Mouse (Mus musculus): Measurements from ENCODE around the gene Mphosph6. TPM values are rescaled to one million over a fixed set of nuclear protein-coding genes. Genes with fewer than 3 reads are reported as not detected.

The Mphosph6 gene
- polyA plus RNA-seq, 1 experiment from 2014 or later = 54.5 TPM

- Histone ChIP-seq H3K27me3 (replicated peaks) (no peaks in the 10 kb centered on the region), H3K4me2 (replicated peaks) (no peak overlapping the region), H3K9me3 (no peaks in the 10 kb centered on the region), H3K4me1 (replicated peaks) (no peaks in the 10 kb centered on the region), H3K36me3 (no peaks in the 10 kb centered on the region), H3K27ac (no peak overlapping the region), H3K4me3 (replicated peaks) (no peak overlapping the region), H3K9ac (no peak overlapping the region)
- WGBS = 60% methylated on average over 4 of the region's 4 CpGs
- no peak for ATAC-seq
Observed at GRCm38 (mm10) chr8:117764625-117765024, 37.1 kb downstream of the Mphosph6 start.

- WGBS = 85% methylated on average over 6 of the region's 6 CpGs
- H3K4me1 ChIP-seq (replicated peaks) = no peaks in the 10 kb centered on the region
- H3K9ac ChIP-seq = no peak overlapping the region
- ATAC-seq = no peak
- no peaks in the 10 kb centered on the region for H3K27me3 ChIP-seq (replicated peaks)
- H3K9me3 ChIP-seq = no peaks in the 10 kb centered on the region
- H3K4me2 ChIP-seq (replicated peaks) = no peak overlapping the region
- H3K27ac ChIP-seq = no peak overlapping the region
- no peaks in the 10 kb centered on the region for H3K36me3 ChIP-seq
- H3K4me3 ChIP-seq (replicated peaks) = no peak overlapping the region
Observed at GRCm38 (mm10) chr8:117762776-117763175, 39.0 kb downstream of the Mphosph6 start.

GRCm38 (mm10) chr8:117757900-117758299, 43.8 kb downstream of the Mphosph6 start:
- H3K4me2 ChIP-seq (replicated peaks) = no peak overlapping the region
- WGBS = 80% methylated on average over 11 of the region's 11 CpGs
- H3K9ac ChIP-seq = no peak overlapping the region
- H3K27me3 ChIP-seq (replicated peaks) = no peaks in the 10 kb centered on the region
- no peaks in the 10 kb centered on the region for H3K4me1 ChIP-seq (replicated peaks)
- no peaks in the 10 kb centered on the region for H3K36me3 ChIP-seq
- H3K9me3 ChIP-seq = no peaks in the 10 kb centered on the region
- H3K4me3 ChIP-seq (replicated peaks) = no peak overlapping the region
- no peak for ATAC-seq
- no peak overlapping the region for H3K27ac ChIP-seq

GRCm38 (mm10) chr8:117749436-117749835, 52.3 kb downstream of the Mphosph6 start:
- no peak overlapping the region for H3K4me3 ChIP-seq (replicated peaks)
- no peaks in the 10 kb centered on the region for H3K9me3 ChIP-seq
- no peaks in the 10 kb centered on the region for H3K4me1 ChIP-seq (replicated peaks)
- ATAC-seq = no peak
- H3K27ac ChIP-seq = no peak overlapping the region
- no peak overlapping the region for H3K4me2 ChIP-seq (replicated peaks)
- WGBS = 50% methylated on average over 2 of the region's 2 CpGs
- no peaks in the 10 kb centered on the region for H3K27me3 ChIP-seq (replicated peaks)
- H3K9ac ChIP-seq = no peak overlapping the region
- no peaks in the 10 kb centered on the region for H3K36me3 ChIP-seq

- Histone ChIP-seq H3K27ac (no peak overlapping the region), H3K4me3 (replicated peaks) (no peak overlapping the region), H3K27me3 (replicated peaks) (no peaks in the 10 kb centered on the region), H3K9me3 (no peaks in the 10 kb centered on the region), H3K4me2 (replicated peaks) (no peak overlapping the region), H3K9ac (no peak overlapping the region), H3K36me3 (no peaks in the 10 kb centered on the region), H3K4me1 (replicated peaks) (no peaks in the 10 kb centered on the region)
- 0 out of 2 replicates have a peak, but pooled peaks have one; percentile 15 for ATAC-seq
- 65% methylated on average over 9 of the region's 9 CpGs for WGBS
Observed at GRCm38 (mm10) chr8:117747886-117748730, 53.6 kb downstream of the Mphosph6 start.

- Histone ChIP-seq H3K4me1 (replicated peaks) (no peaks in the 10 kb centered on the region), H3K36me3 (no peaks in the 10 kb centered on the region), H3K27me3 (replicated peaks) (no peaks in the 10 kb centered on the region), H3K27ac (no peak overlapping the region), H3K9ac (no peak overlapping the region), H3K9me3 (no peaks in the 10 kb centered on the region), H3K4me3 (replicated peaks) (no peak overlapping the region), H3K4me2 (replicated peaks) (no peak overlapping the region)
- no peak for ATAC-seq
- WGBS = 37% methylated on average over 2 of the region's 2 CpGs
Observed at GRCm38 (mm10) chr8:117747428-117747827, 54.3 kb downstream of the Mphosph6 start.

GRCm38 (mm10) chr8:117746651-117747050, 55.1 kb downstream of the Mphosph6 start:
- no peak for ATAC-seq
- Histone ChIP-seq H3K36me3 (no peaks in the 10 kb centered on the region), H3K27me3 (replicated peaks) (no peaks in the 10 kb centered on the region)

GRCm38 (mm10) chr8:117742431-117743012, 59.2 kb downstream of the Mphosph6 start:
- ATAC-seq = no peak
- WGBS = 75% methylated on average over 15 of the region's 15 CpGs
- Histone ChIP-seq H3K4me2 (replicated peaks) (no peak overlapping the region), H3K27me3 (replicated peaks) (no peaks in the 10 kb centered on the region), H3K36me3 (no peaks in the 10 kb centered on the region), H3K4me3 (replicated peaks) (no peak overlapping the region), H3K9me3 (no peaks in the 10 kb centered on the region), H3K9ac (no peak overlapping the region), H3K4me1 (replicated peaks) (no peaks in the 10 kb centered on the region), H3K27ac (no peak overlapping the region)

More at GRCm38 (mm10) chr8:117746651-117747050, 55.1 kb downstream of the Mphosph6 start:
- no peak overlapping the region for H3K27ac ChIP-seq
- H3K4me1 ChIP-seq (replicated peaks) = no peaks in the 10 kb centered on the region
- H3K4me3 ChIP-seq (replicated peaks) = no peak overlapping the region
- 66% methylated on average over 5 of the region's 5 CpGs for WGBS
- no peaks in the 10 kb centered on the region for H3K9me3 ChIP-seq
- H3K9ac ChIP-seq = no peak overlapping the region
- H3K4me2 ChIP-seq (replicated peaks) = no peak overlapping the region

Other genes with a start within 250 kb of the Mphosph6 start
- gene Sdr42e1, start 128.3 kb downstream of the Mphosph6 start, polyA plus RNA-seq (2015; fragmentation: Nextera tagmentation; extraction: Ambion mirVana) = 6.0 and 6.6 TPM in 2 replicates
- gene Hsd17b2, start 100.0 kb downstream of the Mphosph6 start, polyA plus RNA-seq (2015; fragmentation: Nextera tagmentation; extraction: Ambion mirVana) = 38.1 and 38.3 TPM in 2 replicates